Mouse (Mus musculus) layer of hippocampus, postnatal 10 days (tissue): ENCODE measurements around the gene Radil. TPM values are rescaled to one million over a fixed set of nuclear protein-coding genes. Genes with fewer than 3 reads are reported as not detected.
A peak's percentile ranks its signal among the peaks of the same experiment; 100 is the strongest.

ENCODE experiments used
- DNase-seq, 2 experiments: peaks; one replicate each; pipeline ENCODE4 v3.0.0; 2021; ENCODE audit warnings: low spot score in 2 of 2
- total RNA-seq, 2 experiments: library from RNA; stranded (reverse); gene quantifications; 2 replicates each; pipeline ENCODE4 v1.2.3; 2021

The Radil gene
- total RNA-seq, 2 experiments from 2014 or later: 13.9 to 15.7 TPM

DNA sequence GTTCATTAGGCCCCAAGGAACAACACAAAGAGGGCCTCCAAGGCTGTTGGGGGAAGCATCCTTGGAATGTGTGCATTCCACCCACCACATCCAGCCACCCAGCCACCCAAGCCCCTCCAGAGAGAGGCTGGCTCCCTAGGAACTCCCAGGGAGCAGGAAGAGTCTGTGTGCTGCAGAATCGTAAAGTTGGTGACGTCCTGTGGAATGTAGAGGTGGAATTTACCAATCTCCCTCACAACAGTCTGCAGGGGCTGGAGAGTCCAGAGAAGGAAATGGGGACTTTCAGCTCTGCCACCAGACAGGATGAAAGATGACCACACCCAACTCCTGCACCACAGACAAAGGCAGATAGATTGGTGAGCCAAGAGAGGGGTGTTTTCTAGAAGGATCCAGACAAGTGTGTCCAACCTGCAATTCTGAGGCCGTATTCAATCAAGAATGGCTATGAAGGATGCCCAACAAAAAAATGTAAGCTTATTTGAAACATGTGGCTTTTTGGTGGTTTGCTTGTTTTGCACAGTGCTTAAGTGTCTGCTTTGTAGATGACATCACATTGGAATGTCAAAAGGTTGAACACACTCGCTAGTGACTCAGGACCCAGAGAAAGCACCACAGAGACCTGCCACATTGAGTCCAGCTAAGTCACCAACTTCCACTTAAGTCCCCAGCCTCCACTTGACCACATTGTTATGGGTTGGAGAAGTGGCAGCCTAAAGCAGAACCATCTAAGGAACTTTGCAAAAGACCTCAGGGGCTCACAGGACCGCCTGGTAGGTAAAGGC lies 5.7 kb downstream of the Radil start:
- no peak for DNase-seq

DNA sequence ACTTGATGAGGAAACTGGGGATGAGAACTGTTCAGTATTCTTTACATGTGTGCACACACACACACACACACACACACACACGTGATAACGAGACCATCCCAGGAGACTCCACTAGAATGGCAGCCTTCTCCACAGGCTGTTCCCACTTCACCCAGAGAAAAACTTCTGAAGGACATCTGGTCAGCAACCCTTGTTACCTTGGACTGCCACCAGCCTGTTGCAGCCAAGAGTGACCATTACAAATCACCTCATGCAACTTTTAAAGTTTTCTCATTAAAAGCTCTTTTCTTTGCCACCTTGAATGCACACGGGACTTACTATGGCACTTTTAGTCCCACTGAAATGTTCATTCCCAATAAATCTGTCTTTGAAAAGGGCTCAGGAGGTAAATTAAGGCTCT lies 13.6 kb downstream of the Radil start:
- DNase-seq: no peak

DNA sequence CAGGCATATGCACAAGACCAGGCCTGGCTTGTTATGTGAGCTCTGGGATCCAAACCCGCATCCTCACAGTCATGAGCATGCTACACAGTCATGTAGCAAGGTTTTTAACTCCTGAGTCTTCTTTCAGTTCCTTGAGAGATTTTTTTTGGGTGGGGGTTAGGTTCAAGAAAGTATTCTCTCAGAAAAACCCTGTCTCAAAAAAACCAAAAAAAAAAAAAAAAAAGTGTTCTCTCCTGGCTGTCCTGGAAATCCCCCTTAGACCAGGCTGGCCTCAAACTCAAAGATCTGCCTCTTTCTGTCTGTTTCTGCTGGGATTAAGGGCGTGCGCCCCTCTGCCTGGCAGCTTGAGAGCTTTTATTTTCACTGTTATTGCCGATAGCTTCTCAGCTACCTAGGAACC lies 15.5 kb downstream of the Radil start:
- DNase-seq: no peak

DNA sequence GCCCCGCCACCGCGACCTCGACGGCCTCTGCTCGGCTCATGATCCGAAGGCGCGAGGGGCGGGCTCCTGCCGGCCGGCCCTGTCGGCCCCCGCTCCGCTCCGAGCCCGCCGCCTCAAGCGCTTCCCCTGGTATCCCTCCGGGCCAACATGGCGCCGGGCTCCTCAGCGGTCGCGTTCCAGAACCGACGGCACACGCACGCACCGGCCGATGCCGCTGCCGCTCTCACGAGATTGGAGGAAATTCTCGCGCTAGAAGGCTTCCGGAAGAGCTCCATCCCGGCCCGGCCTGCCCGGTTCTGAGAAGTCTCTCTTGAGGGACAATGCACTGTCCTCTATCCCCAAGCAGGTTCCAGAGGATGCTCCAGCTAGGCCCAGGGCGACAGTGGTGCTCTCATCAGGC lies 21.0 kb downstream of the Radil start, which contains the start of gene Papolb:
Gene Papolb (minus strand): TSS at position 162 of the 400 bp plus-strand sequence.
- DNase-seq: no peak

DNA sequence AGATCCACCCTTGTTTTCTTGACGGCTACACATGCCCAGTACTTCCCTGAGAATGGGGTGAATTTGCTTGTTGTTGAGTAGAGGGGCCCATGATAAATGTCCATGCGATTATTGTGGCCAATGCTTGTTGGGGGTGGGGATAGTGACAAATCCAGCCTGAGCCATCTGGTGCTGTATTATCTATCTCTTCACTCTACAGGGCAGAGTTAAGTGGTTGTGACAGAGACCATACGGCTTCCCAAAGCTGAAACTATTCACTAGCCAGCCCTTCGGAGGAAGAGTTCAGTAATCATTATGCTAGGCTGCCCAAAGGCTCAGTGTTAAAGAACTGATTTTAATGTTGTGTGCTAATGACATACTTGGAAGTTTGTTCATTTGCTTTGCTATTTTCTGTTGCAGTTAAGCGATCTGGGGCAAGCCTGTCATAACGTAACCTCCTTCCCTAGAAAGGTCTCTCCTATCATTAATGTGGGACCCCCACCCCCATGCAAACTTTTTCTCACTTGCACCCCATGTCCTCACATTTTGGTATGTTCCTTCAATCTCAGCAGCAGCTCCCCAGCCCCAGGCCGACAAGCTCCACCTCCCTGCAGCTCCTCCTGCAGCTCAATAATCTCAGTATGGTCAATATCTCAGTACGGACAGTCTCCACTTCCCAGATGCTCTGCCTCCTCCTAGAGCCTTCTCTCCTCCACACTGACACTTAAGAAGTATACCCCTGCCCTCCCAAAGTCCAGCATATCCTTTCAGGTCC lies 26.0 kb downstream of the Radil start:
- DNase-seq: no peak

DNA sequence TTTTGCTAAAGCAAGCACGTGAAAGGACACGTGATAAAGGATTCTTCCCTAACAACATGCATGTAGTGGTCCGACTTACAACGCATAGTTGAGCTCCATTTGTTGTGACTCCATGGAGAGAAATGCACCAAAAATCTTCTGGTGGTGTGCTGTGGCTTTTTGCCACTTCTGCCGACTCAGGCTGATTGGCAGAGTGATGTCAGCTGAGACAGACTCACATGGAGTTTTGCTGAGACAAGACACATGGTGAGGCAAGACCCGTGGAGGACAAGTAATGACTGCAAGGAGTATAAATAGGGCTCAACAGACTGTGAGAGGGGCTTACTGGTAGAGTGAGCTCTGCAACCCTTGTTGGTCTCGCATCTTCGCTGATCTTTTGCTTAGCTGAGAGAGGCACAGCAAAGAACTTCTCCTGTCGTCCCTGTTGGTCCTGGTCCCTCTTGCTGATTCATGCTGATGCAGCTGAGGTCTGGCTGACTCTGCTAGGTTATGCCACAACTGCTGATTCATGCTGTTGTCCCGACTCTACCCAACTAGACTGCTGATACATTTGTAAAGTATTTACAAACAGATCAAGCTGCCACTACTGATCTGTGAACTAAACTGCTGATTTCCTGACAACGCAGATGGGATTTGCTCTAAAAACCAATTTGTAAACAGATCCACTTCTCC lies 29.6 kb downstream of the Radil start:
- no peak for DNase-seq

DNA sequence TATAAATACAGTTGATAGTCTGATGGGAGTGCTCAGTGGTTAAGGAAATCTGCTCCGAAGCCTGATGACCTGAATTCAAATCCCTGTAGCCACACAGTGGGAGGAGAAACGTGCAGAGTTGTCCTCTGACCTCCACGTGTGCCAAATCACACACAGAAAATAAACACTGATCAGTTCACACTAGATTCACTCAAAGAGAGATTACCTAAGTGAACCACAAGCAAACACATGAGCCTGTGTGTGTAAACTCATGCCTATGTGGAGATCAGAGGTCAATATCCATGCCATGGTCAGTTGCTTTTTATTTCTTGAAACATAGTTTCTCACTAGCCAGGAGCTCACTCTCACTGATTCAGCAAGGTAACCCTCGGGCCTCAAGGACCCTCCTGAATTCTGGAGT lies 30.5 kb downstream of the Radil start:
- DNase-seq: no peak

DNA sequence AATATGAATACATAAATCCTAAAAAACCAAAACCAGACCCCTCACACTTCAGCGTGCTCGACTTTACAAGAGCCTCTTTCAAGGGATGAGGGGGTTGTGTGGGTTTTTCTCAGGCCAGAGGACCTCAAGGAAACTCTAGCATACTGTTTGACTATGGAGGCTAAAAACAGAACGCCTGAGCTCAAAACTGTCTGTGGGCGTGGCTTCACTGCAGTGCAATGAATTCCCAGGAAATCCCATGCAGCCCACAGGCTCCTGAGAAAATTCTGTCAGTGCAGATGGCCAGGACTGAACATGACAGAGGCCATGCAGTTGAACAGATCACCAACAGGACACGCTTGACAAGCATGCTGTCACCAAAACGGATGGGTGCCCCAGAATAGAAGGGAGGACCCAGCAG lies 31.9 kb downstream of the Radil start:
- DNase-seq: no peak

DNA sequence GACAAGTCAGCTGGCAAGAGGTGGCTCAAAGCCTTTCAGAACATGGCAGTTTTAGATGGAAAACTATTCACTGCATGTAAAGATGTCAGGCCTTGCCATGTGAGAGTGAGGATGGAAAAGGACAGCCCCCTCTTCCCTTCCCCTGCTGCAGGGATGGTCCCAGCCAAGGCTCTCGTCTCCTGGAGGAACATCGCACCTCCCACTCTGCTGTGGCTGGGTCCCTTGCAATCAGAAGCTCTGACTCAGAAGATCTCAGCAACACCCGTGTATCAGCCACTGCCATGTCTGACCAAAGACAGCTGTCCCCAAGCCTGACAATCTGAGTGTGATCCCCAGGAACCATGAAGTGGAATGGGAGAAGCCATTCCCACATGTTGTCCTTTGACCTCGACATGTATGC lies 38.8 kb downstream of the Radil start:
- DNase-seq: no peak

DNA sequence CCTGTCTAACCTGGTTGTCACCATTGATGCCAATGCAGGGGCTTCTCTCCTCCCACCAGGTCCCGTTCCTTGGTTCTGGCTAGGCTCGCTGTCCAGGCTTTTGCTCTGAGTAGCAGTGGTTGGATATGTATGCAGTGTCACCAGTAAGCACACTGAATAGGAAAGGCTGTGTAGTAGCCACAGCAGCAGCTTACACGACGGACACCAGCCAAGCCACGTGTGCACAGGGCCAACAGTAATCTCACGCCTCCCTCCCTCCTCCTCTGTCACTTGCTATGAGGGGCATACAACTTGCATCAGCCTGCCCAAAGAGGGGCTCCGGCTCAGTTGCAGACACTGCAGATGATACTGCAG lies 40.9 kb downstream of the Radil start:
- no peak for DNase-seq

DNA sequence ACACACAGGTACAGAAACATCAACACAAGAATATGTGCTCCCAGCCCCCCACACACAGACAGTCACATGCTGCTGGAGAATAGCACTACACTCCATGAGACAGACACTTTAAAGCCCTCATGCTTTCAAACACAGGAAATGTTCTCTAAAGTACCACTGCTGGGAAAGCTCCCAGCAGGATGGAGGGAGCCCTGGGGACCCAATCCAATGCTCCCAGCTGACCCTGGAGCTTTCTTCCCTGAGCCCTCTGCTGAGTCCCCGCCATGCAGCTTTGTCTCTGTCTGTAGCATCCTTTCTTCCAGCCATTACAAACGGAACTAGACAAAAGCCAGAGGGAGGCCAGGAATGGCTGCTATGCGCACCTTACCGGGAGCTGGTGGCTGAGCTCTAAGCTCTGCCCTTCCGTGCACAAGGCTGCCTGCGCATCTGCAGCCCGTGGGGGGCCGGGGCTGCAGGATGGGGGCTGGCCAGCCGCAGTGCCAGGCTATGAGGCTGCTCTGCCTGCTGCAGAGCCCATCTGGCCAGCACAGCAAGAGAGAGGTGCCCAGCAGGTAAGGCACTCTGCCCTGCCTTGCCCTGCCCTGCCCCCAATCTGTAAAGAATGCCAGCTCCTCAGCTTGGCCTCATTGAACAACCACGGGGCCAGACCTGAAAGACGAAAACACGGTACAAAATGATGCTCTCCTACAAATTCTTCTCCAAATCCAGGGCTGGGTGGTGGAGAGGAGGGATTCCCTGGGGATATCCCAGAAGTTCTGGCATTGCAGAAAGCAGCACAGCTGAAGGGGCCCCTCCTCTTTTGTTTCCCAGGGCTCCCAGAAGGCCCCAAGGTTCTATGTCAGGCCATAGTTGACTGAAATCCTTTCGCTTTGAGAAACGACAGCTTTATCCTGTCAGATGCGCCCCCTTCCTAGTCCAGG lies 41.5 kb downstream of the Radil start:
- no peak for DNase-seq

DNA sequence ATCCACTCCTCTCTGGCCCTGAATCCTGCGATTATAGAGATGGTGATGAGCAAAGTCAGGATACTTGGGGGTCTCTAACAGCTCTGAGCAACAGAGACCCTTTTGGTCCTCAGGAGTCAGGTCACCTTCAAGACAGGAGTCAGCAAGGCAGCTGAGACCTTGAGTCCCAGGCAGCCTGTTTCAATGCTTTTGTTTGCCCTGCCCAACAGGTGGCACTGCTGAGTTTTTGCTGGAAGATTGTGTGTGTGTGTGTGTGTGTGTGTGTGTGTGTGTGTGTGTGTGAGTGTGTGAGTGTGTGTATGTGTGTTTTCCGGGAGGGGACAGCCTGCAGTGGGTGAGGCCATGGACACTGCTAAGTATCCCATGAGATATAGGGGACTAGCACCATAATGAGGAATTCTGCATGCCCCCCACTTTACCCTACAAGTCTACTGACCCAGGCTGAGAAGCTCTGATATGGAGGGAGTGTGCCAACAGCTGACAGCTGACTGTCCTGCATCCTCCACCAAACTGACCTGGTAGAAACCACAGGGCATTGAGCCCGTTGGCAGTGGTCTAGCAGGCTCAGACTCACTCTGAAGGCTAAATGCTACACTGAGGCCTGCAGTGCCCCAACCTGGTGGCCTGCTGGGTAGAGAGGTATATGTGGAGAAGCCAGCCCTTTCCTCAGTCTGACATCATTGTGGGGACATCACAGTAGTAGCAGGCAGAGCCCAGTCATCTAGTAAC lies 45.0 kb downstream of the Radil start:
- no peak for DNase-seq

DNA sequence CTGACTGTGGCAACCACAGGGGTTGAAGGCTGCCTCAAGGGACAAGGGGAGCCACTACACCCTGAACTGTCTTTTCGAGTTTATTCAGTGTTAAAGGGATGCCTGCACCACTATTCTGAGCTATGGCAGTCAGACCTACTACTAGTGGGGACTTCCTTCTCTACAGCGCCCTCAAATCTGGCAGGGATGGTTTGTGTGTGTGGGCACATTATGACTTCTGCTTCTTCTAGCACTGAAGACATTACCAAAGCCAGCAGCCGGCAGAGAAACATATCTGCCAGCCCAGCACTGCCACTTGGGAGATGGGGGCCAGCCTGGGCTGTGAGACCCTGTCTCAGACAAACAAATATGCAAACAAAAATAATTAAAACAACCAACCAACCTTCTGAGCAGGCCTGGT lies 46.7 kb downstream of the Radil start:
- DNase-seq: no peak

DNA sequence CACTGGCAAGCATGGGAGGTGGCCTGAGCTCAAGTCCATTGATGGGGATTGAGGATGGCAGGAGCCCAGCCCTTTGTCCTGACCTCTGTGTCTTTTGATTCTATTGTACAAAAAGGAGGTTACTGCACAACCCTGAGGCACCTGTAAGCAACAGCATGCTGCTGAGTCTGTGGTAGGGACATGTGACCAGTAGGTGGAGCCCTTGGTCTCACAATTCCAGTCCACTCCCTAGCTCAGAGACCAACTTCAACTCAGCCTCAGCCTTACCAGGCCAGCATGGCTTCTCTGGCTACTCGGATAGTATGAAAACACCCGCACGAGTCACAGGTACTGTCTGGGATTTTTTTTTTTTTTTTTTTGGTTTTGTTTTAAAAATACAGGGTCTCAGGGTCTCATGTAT lies 48.5 kb downstream of the Radil start:
- DNase-seq: peak; percentile 81 to 86

DNA sequence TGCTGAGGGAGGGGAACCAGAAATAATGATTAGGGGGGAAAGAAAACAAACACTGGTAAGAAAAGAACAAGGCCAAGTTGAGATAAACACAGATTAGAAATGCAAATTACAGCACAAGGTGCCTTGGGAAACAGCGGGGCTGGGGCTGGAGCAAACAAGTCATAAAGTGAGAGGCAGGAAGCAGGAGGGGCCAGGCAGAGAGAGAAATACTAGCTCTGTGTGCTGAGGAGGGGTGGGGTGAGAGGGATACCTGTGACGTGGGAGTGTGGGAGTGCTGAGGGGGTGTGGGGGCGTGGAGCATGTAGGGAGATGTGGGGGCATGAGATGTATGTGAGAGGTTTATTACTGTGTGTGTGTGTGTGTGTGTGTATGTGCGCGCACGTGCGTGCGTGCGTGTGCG lies 50.0 kb downstream of the Radil start:
- DNase-seq: no peak

DNA sequence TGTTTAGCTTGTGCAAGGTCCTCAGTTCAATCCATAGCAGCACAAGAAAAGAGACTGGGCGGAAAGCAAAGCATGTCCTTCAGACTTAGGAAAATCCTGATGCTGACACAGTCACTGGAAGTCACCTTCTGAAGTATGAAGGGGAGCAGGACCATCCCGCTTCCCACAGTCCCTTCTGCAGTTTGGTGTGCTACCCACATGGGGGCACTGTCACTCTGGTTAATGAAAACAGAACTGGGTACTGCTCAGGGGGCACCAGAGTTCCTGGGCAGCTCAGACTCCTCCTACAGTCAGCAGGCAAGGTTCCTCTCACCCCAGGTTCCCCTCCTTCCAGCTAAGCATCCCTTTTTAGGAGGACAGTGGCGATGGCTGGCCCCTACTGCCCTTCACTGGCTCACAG lies 51.9 kb downstream of the Radil start:
- peak; percentile 74 to 77 for DNase-seq

DNA sequence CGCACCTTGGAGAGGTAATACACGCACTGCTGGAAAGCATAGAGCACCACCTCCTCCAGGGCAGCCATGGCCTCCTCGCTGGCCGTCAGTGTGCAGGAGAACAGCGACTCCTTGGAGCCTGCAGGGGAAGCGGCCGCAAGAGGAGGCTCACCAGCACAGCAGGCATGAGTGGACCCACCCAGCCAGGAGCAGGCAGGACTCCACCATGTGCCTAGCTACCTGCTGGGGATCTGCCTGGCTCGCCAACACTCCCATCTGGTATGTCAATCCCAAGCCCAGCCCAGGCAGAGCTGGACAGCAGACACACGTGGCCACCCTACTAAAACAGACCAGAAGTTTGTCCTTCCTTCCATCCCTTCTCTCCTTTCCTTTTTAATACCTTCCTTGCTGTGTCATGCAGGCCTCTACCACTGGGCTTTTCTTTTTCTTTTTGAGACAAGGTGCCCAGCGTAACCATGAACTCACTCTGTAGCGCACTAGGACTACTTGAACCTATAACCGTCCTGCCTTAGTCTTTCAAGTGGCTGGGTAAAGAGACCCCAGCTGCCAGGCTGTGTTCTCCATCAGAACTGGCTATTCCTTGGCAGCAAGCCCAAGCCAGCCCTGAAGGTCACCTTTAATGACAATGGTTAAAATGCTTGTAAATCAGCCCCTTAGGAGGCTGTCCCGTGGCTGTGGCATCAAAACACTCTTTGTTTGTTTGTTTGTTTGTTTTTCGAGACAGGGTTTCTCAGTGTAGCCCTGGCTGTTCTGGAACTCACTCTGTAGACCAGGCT lies 55.4 kb downstream of the Radil start:
- no peak for DNase-seq

DNA sequence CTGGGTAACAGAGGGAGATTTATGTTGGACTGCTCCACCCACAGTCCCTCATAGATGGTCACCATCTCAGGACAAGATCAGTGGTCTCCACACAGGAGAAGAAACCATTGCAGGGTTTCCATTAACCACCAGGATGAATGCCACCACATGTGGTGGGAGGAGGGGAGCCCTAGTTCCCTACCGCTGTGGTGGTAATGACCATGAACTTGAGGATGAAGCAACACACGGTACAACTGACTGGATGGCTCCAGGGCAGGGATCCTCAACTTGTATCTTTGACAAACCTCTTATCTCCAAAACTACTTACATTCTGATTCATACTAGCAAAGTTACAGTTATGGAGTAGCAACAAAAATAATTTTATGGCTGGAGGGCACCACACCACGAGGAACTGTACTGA lies 57.6 kb downstream of the Radil start:
- DNase-seq: no peak

DNA sequence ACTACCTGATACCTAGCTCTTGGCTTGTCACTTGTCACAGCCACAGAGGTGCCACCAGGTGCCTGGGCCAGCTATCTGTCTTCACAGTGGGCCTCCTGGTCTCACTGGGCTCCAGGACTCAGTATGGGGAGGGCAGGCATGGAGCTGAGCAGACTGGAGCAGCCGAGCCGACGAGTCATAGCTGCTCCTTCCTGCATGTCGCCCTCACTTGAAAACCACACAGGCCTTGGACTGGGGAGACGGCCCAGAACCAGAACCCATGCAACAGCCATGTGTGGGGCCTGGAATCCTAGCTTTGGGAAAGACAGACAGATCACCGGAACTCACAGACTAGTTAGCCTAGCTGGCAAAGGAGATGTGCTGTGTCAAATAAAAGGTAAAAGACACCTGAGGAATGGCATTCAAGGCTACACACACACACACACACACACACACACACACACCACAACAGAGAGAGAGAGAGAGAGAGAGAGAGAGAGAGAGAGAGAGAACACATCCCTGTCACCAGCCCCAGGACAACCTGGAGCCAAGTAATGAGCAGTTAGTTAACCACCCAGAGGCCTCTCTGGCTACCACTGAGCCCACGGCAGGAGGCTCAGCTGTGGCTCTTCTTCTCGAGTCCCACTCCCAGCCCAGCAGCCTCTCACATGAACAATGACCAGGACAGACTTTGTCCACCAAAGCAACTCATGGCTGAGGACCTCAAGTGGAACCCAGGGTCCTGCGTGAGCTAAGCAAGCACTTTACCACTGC lies 60.8 kb downstream of the Radil start:
- DNase-seq: no peak
